Mouse (Mus musculus) stomach, postnatal 0 days (tissue): ENCODE results near the gene 1700125H20Rik.

Source experiments
- CTCF ChIP-seq: IDR thresholded peaks from 2 replicates; pipeline ENCODE4 v1.5.1; 2016; ENCODE audit warnings: antibody characterized with exemption, low read depth, mild to moderate bottlenecking, moderate library complexity
- EP300 ChIP-seq: optimal IDR thresholded peaks from 2 replicates; pipeline ENCODE3; 2016; ENCODE audit warnings: antibody characterized with exemption

GRCm38 (mm10) chr11:85223248-85223647 lies 53.0 kb downstream of the 1700125H20Rik start:
- TF ChIP-seq EP300, result no peak
- no peak for TF ChIP-seq CTCF
